Mouse (Mus musculus): ENCODE measurements around the gene Mrpl16.

The Mrpl16 gene

GRCm38 (mm10) chr19:11770205-11770892, at the start of gene Mrpl16:
Gene Mrpl16, plus strand, starts transcription at chr19:11770391.
- peak; percentile 96 for DNase-seq (ENCODE audit: low read depth, low spot score)

GRCm38 (mm10) chr19:11723870-11724269, 46.3 kb upstream of the Mrpl16 start:
- no peak for DNase-seq (ENCODE audit: low read depth, low spot score)

GRCm38 (mm10) chr19:11724275-11724674, 45.9 kb upstream of the Mrpl16 start:
- DNase-seq (ENCODE audit: low read depth, low spot score), result no peak

GRCm38 (mm10) chr19:11725915-11726314, 44.3 kb upstream of the Mrpl16 start:
- no peak for DNase-seq (ENCODE audit: low read depth, low spot score)

- DNase-seq (ENCODE audit: low read depth, low spot score), result no peak
These were observed 42.9 kb upstream of the Mrpl16 start for GRCm38 (mm10) chr19:11727304-11727703.

- no peak for DNase-seq (ENCODE audit: low read depth, low spot score)
These were observed 39.9 kb upstream of the Mrpl16 start for GRCm38 (mm10) chr19:11730278-11730677.

GRCm38 (mm10) chr19:11736455-11736854, 33.7 kb upstream of the Mrpl16 start:
- no peak for DNase-seq (ENCODE audit: low read depth, low spot score)

- no peak for DNase-seq (ENCODE audit: low read depth, low spot score)
These were observed 24.5 kb upstream of the Mrpl16 start for GRCm38 (mm10) chr19:11745680-11746079.

GRCm38 (mm10) chr19:11747298-11747697, 22.9 kb upstream of the Mrpl16 start, which contains the start of gene Gif:
Gene Gif, plus strand, starts transcription at chr19:11747554.
- no peak for DNase-seq (ENCODE audit: low read depth, low spot score)

- no peak for DNase-seq (ENCODE audit: low read depth, low spot score)
These were observed 5.1 kb upstream of the Mrpl16 start for GRCm38 (mm10) chr19:11765059-11765458.

GRCm38 (mm10) chr19:11766413-11766812, 3.8 kb upstream of the Mrpl16 start:
- no peak for DNase-seq (ENCODE audit: low read depth, low spot score)

- DNase-seq (ENCODE audit: low read depth, low spot score), result peak; percentile 20
These were observed 2.0 kb upstream of the Mrpl16 start for GRCm38 (mm10) chr19:11768163-11768562.

GRCm38 (mm10) chr19:11769257-11769920, 802 bp upstream of the Mrpl16 start:
- no peak for DNase-seq (ENCODE audit: low read depth, low spot score)

GRCm38 (mm10) chr19:11777191-11777865, 7.1 kb downstream of the Mrpl16 start:
- DNase-seq (ENCODE audit: low read depth, low spot score), result peak; percentile 26

- DNase-seq (ENCODE audit: low read depth, low spot score), result no peak
These were observed 15.4 kb downstream of the Mrpl16 start for GRCm38 (mm10) chr19:11785409-11786154.

- no peak for DNase-seq (ENCODE audit: low read depth, low spot score)
These were observed 17.6 kb downstream of the Mrpl16 start for GRCm38 (mm10) chr19:11787826-11788225.

GRCm38 (mm10) chr19:11788876-11789275, 18.7 kb downstream of the Mrpl16 start:
- no peak for DNase-seq (ENCODE audit: low read depth, low spot score)

- DNase-seq (ENCODE audit: low read depth, low spot score), result no peak
These were observed 21.6 kb downstream of the Mrpl16 start for GRCm38 (mm10) chr19:11791825-11792224.

GRCm38 (mm10) chr19:11793741-11794359, 23.7 kb downstream of the Mrpl16 start:
- no peak for DNase-seq (ENCODE audit: low read depth, low spot score)

GRCm38 (mm10) chr19:11794447-11794846, 24.3 kb downstream of the Mrpl16 start:
- no peak for DNase-seq (ENCODE audit: low read depth, low spot score)

GRCm38 (mm10) chr19:11800531-11801315, 30.5 kb downstream of the Mrpl16 start:
- DNase-seq (ENCODE audit: low read depth, low spot score), result no peak

Measured in forelimb bud, embryonic 11.5 days (tissue).